Mouse (Mus musculus): ENCODE data around the gene Mgst3. TPM values are rescaled to one million over a fixed set of nuclear protein-coding genes. Genes with fewer than 3 reads are reported as not detected.

Mgst3 gene
- 1.1 TPM for polyA plus RNA-seq (2014; fragmentation: Illumina TruSeq; extraction: RNeasy Lipid Tissue Mini Kit (QIAGEN cat#74804); ENCODE audit: low read depth, low replicate concordance)

DNA sequence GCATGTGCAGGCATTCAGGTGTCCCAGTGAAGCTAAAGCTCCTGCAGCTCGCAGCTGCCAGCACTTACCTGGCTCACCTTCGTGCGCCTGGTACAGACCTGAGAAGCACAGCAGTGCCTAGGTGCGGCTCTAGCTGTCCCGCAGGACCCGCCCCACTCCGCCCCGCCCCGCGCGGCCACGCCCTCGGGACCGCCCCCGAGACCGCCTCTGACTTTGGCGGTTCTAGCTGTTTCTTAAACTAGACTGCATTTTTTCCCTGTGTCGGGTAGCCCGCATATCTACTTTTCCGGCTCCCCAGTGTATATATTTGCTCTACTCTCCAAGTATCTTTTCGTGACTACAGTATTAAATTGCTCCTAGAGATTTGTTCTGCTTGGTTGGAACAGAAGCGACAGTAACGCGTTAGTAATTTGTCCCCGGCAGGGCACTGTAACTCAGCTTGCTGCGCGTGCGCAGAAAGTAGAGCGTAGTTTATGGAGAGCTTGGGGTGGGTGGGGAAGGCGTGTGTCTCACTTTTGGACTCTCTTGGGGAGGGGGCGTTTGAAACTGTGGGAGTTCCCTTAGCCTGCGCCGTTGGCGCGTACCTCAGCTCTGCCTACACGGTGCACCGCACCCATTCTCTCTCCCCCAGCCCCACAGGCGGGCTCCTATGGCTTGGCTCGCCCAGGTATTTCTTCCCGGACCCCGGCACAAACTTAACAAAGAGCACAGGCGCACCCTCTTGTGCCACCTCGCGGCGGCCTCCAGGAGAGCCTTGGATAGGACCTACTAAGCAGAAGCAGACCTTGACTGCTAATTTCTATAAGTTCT lies at the start of gene Mgst3:
TSS of gene Mgst3 (minus strand) at position 159 of the 810 bp plus-strand sequence.

DNA sequence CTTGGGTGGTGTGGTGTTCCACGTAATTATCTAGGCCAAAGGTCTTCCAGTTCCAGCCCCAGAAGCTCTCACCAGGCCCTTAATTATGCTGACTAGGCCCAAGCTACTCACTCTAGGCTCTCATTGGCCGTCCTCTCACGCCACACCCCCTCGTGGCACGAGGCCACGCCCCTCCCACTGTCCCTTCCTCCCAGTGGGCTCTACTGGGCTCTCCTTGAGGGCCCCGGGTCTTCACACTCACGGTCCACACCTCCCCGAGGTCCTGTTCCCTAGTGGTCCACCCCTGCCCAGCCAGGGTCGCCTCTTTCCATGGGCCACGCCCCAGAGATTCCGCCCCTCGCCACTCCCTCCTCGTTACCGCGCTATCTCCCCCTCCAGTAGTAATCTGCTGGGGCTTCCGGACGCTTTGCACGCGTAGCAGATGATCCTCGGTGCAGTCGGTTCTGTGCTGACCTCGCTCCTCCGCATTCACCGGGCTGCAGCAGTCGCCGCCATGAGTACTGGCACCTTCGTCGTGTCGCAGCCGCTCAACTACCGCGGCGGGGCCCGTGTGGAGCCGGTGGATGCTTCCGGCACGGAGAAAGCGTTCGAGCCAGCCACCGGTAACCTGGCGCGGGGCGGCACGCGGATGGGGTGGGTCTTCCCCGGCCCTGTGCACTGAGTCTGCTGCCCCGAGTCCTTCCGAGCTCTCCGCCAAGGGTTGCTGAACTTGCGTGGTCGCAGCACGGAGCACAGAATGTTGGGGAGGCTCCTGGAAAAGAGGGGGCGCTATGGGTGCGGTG lies 43.6 kb downstream of the Mgst3 start, which contains the start of gene Aldh9a1:
TSS of gene Aldh9a1 (plus strand) at position 177 of the 782 bp plus-strand sequence.

Other genes starting within 250 kb of the Mgst3 start
- gene Uck2, start 108.5 kb downstream of the Mgst3 start, polyA plus RNA-seq (2014; fragmentation: Illumina TruSeq; extraction: RNeasy Lipid Tissue Mini Kit (QIAGEN cat#74804); ENCODE audit: low read depth, low replicate concordance): 6.3 TPM
- gene Tmco1, start 85.5 kb downstream of the Mgst3 start, polyA plus RNA-seq (2014; fragmentation: Illumina TruSeq; extraction: RNeasy Lipid Tissue Mini Kit (QIAGEN cat#74804); ENCODE audit: low read depth, low replicate concordance): 361 TPM
- 213 TPM for gene Aldh9a1, start 43.9 kb downstream of the Mgst3 start, polyA plus RNA-seq (2014; fragmentation: Illumina TruSeq; extraction: RNeasy Lipid Tissue Mini Kit (QIAGEN cat#74804); ENCODE audit: low read depth, low replicate concordance)
- not detected for gene Lrrc52, start 72.9 kb upstream of the Mgst3 start, polyA plus RNA-seq (2014; fragmentation: Illumina TruSeq; extraction: RNeasy Lipid Tissue Mini Kit (QIAGEN cat#74804); ENCODE audit: low read depth, low replicate concordance)
- gene Rxrg, start 204.5 kb upstream of the Mgst3 start, polyA plus RNA-seq (2014; fragmentation: Illumina TruSeq; extraction: RNeasy Lipid Tissue Mini Kit (QIAGEN cat#74804); ENCODE audit: low read depth, low replicate concordance): 1.7 TPM